ENCODE assay signal across 8 mouse cellular contexts in the genomic region with DNA sequence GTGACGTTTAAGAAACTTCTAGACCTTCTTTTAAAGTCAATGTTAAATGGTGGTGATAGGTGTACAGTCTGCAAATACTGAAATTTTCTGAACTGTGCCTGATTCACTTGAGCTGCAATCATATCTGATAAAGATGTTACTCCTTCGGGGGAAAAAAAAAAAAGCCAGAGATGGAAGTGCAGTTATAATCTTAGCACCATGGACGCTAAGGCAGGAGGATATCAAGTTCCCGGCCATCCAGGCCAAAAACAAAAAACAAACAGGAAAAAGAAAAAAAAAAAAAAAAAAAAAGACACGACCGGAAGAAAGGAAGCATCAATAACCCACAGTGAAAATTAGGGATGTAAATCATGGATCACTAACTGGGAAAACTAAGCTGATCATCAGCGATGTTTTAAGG. TPM values are rescaled to one million over a fixed set of nuclear protein-coding genes. Genes with fewer than 3 reads are reported as not detected.
DNase-seq lines count a peak whose midpoint lies in the region; ATAC-seq and TF ChIP-seq lines count a peak whose summit lies in the region.

No protein-coding gene starts in this region.

- intact Hi-C loops in heart, postnatal 25 days (cut with DNase I), result loop anchor here (5.0 kb wide), 2 partner anchors 116 to 311 kb away; a partner anchor contains a TSS

- TF ChIP-seq POLR2A in ES-Bruce4 (IDR thresholded peaks at IDR 0.05; ENCODE audit: insufficient read depth, low read length), result no peak

- DNase-seq in heart, postnatal 25 days (ENCODE audit: low spot score), result no peak
- DNase-seq in thymus, postnatal 14 days, result no peak
- DNase-seq in adrenal gland, adult 2 months, result no peak
- DNase-seq in adrenal gland, postnatal 14 days, result no peak

- peaks cover 15% of the 10 kb centered on the region for H3K36me3 ChIP-seq in heart, embryonic 13.5 days
- peaks cover 4% of the 10 kb centered on the region for H3K36me3 ChIP-seq in ES-Bruce4 (ENCODE audit: control insufficient read depth, insufficient read depth, low read length, poor library complexity, severe bottlenecking)
- H3K36me3 ChIP-seq in forebrain, embryonic 16.5 days (ENCODE audit: control insufficient read depth, insufficient read depth), result no peaks in the 10 kb centered on the region
- no peaks in the 10 kb centered on the region for H3K36me3 ChIP-seq in liver, embryonic 16.5 days (ENCODE audit: control insufficient read depth, insufficient read depth)

- peak overlapping the region; percentile 96 for H3K4me3 ChIP-seq in heart, embryonic 13.5 days
- no peak overlapping the region; the same call in 1 of the 2 replicates for H3K4me3 ChIP-seq in ES-Bruce4 (ENCODE audit: low read depth, low read length)
- H3K4me3 ChIP-seq in forebrain, embryonic 16.5 days (replicated peaks; ENCODE audit: low read length), result peak overlapping the region; percentile 98
- H3K4me3 ChIP-seq in liver, embryonic 16.5 days (ENCODE audit: low read depth, low read length), result peak overlapping the region; percentile 90

- TF ChIP-seq EP300 in ES-Bruce4 (IDR thresholded peaks at IDR 0.05; ENCODE audit: insufficient read depth, low read depth, low read length), result no peak

- peak overlapping the region; percentile 99; the same call in 1 of the 2 replicates for H3K27ac ChIP-seq in heart, embryonic 13.5 days (replicated peaks)
- H3K27ac ChIP-seq in ES-Bruce4 (ENCODE audit: insufficient read depth, low read length), result peak overlapping the region; percentile 62; the same call in 1 of the 2 replicates
- peak overlapping the region; percentile 97; the same call in 1 of the 2 replicates for H3K27ac ChIP-seq in forebrain, embryonic 16.5 days (ENCODE audit: low read length)
- H3K27ac ChIP-seq in liver, embryonic 16.5 days (ENCODE audit: low read length), result peak overlapping the region; percentile 100

- WGBS in heart, embryonic 13.5 days, result 14% methylated on average over 7 of the region's 7 CpGs
- 23% methylated on average over 7 of the region's 7 CpGs for WGBS in forebrain, embryonic 16.5 days
- 8% methylated on average over 7 of the region's 7 CpGs for WGBS in liver, embryonic 16.5 days (ENCODE audit: insufficient replicate concordance)

- H3K9me3 ChIP-seq in heart, embryonic 13.5 days, result no peaks in the 10 kb centered on the region
- no peaks in the 10 kb centered on the region for H3K9me3 ChIP-seq in ES-Bruce4 (replicated peaks; ENCODE audit: control insufficient read depth, insufficient read depth, low read length, poor library complexity, severe bottlenecking)
- no peaks in the 10 kb centered on the region for H3K9me3 ChIP-seq in forebrain, embryonic 16.5 days (ENCODE audit: control insufficient read depth, low read length)
- no peaks in the 10 kb centered on the region for H3K9me3 ChIP-seq in liver, embryonic 16.5 days (replicated peaks; ENCODE audit: control insufficient read depth, low read length)

- H3K9ac ChIP-seq in heart, embryonic 13.5 days, result peak overlapping the region; percentile 99
- peak overlapping the region; percentile 98 for H3K9ac ChIP-seq in ES-Bruce4 (ENCODE audit: low read depth, poor library complexity, severe bottlenecking)
- peak overlapping the region; percentile 97; the same call in 1 of the 2 replicates for H3K9ac ChIP-seq in forebrain, embryonic 16.5 days (replicated peaks; ENCODE audit: low read depth, low read length)
- H3K9ac ChIP-seq in liver, embryonic 16.5 days (ENCODE audit: low read depth, low read length), result peak overlapping the region; percentile 81

- ATAC-seq in heart, embryonic 13.5 days (ENCODE audit: extremely low read depth, insufficient number of reproducible peaks, low FRiP score, low TSS enrichment), result no peak
- ATAC-seq in forebrain, embryonic 16.5 days, result no peak
- ATAC-seq in liver, embryonic 16.5 days (ENCODE audit: low read depth), result no peak

- peaks cover 36% of the 10 kb centered on the region for H3K4me1 ChIP-seq in heart, embryonic 13.5 days
- peaks cover 2% of the 10 kb centered on the region for H3K4me1 ChIP-seq in ES-Bruce4 (ENCODE audit: control insufficient read depth, insufficient read depth, low read length)
- H3K4me1 ChIP-seq in forebrain, embryonic 16.5 days (replicated peaks; ENCODE audit: control insufficient read depth, insufficient read depth, low read length), result peaks cover 26% of the 10 kb centered on the region
- H3K4me1 ChIP-seq in liver, embryonic 16.5 days (ENCODE audit: control insufficient read depth, low read depth, low read length), result peaks cover 20% of the 10 kb centered on the region

- peak overlapping the region; percentile 86 for H3K4me2 ChIP-seq in heart, embryonic 13.5 days
- peak overlapping the region; percentile 88 for H3K4me2 ChIP-seq in forebrain, embryonic 16.5 days (ENCODE audit: low read length)
- H3K4me2 ChIP-seq in liver, embryonic 16.5 days (ENCODE audit: low read depth, low read length), result peak overlapping the region; percentile 95

- TF ChIP-seq CTCF in ES-Bruce4 (IDR thresholded peaks at IDR 0.05; ENCODE audit: low read depth, low read length), result no peak

- H3K27me3 ChIP-seq in heart, embryonic 13.5 days (replicated peaks), result no peaks in the 10 kb centered on the region
- H3K27me3 ChIP-seq in ES-Bruce4 (ENCODE audit: control insufficient read depth, insufficient read depth, low read length, poor library complexity, severe bottlenecking), result no peaks in the 10 kb centered on the region
- no peaks in the 10 kb centered on the region for H3K27me3 ChIP-seq in forebrain, embryonic 16.5 days (replicated peaks; ENCODE audit: control insufficient read depth, insufficient read depth, low read length)
- H3K27me3 ChIP-seq in liver, embryonic 16.5 days (ENCODE audit: control insufficient read depth, insufficient read depth, low read depth, low read length), result no peaks in the 10 kb centered on the region

RNA-seq across cellular contexts. Expression of a gene that starts 1.3 kb away (rescaled TPM):
- polyA plus RNA-seq in heart, embryonic 13.5 days (2015; fragmentation: Nextera tagmentation; extraction: Ambion mirVana), result 2.4 and 2.6 TPM in 2 replicates
- 10 to 100 TPM in 1 of 2 experiments, 1 to 10 TPM in 1; 10.0 to 11.6 TPM for total RNA-seq in heart, postnatal 25 days (2021)
- polyA plus RNA-seq in ES-Bruce4 (2011; ENCODE audit: insufficient read depth, insufficient read length, low read depth, missing spikeins), result 27.8 and 28.0 TPM in 2 replicates
- polyA plus RNA-seq in forebrain, embryonic 16.5 days (2015; fragmentation: Nextera tagmentation; extraction: Ambion mirVana), result 4.0 and 4.1 TPM in 2 replicates
- 1.1 and 1.3 TPM in 2 replicates for polyA plus RNA-seq in liver, embryonic 16.5 days (2015; fragmentation: Nextera tagmentation; extraction: Ambion mirVana)
- total RNA-seq in adrenal gland, adult 2 months (2021), result 10 to 100 TPM; 15.9 to 22.6 TPM
- 6.0 and 6.1 TPM in 2 replicates for polyA plus RNA-seq in adrenal gland, adult 2 months (2012; rRNA removed)
- 18.6 and 18.9 TPM in 2 replicates for total RNA-seq in adrenal gland, postnatal 14 days (2021)
